Mouse (Mus musculus) liver, postnatal 0 days (tissue): Measurements from ENCODE around the gene Hectd1. TPM values are rescaled to one million over a fixed set of nuclear protein-coding genes. Genes with fewer than 3 reads are reported as not detected.
A peak's percentile ranks its signal among the peaks of the same experiment; 100 is the strongest.

Experiments used
- ATAC-seq: fragments of 200-750 bp; cut with Nextera tagmentation; 2 replicates; pipeline ENCODE4 v1.8.0; 2017; ENCODE audit warnings: mild to moderate bottlenecking, moderate library complexity
- DNase-seq: peaks from one replicate; pipeline ENCODE4 v3.0.0-alpha.2; 2016
- H3K27ac ChIP-seq: fragments of 300-500 bp; sonication (generic); 2 replicates; pipeline ENCODE4 v1.5.1; 2014; ENCODE audit warnings: antibody characterized with exemption, moderate library complexity, mild to moderate bottlenecking, low read depth
- H3K27me3 ChIP-seq: fragments of 300-500 bp; sonication (generic); 2 replicates; pipeline ENCODE4 v1.6.1; 2014; ENCODE audit warnings: low read length, control low read depth, mixed read lengths; ENCODE audit not compliant: insufficient read depth
- H3K36me3 ChIP-seq: fragments of 300-500 bp; sonication (generic); replicated peaks from 2 replicates; pipeline ENCODE4 v1.6.1; 2014; ENCODE audit warnings: mild to moderate bottlenecking, control low read depth, low read length, moderate library complexity, mixed read lengths; ENCODE audit not compliant: insufficient read depth
- H3K4me1 ChIP-seq: fragments of 300-500 bp; sonication (generic); 2 replicates; pipeline ENCODE4 v1.6.1; 2014; ENCODE audit warnings: antibody characterized with exemption, mild to moderate bottlenecking, control low read depth; ENCODE audit not compliant: insufficient read depth
- H3K4me2 ChIP-seq: fragments of 300-500 bp; sonication (generic); 2 replicates; pipeline ENCODE4 v1.6.1; 2014; ENCODE audit warnings: low read depth, mild to moderate bottlenecking, low read length, moderate library complexity, mixed read lengths
- H3K4me3 ChIP-seq: fragments of 300-500 bp; sonication (generic); 2 replicates; pipeline ENCODE4 v1.5.1; 2014; ENCODE audit warnings: low read depth, low read length
- H3K9ac ChIP-seq: fragments of 300-500 bp; sonication (generic); replicated peaks from 2 replicates; pipeline ENCODE4 v1.6.1; 2014; ENCODE audit warnings: mild to moderate bottlenecking, moderate library complexity
- H3K9me3 ChIP-seq: fragments of 300-500 bp; sonication (generic); 2 replicates; pipeline ENCODE4 v1.6.1; 2016; ENCODE audit warnings: mild to moderate bottlenecking, control low read depth, low read length, mixed read lengths
- CTCF ChIP-seq: sonication (generic); IDR thresholded peaks from 2 replicates; pipeline ENCODE4 v1.5.1; 2016; ENCODE audit warnings: antibody characterized with exemption, low read depth
- EP300 ChIP-seq: IDR thresholded peaks from 2 replicates; pipeline ENCODE4 v1.6.1; 2016; ENCODE audit warnings: antibody characterized with exemption, low read depth, mild to moderate bottlenecking
- WGBS: fragments of 180-500 bp; shearing (Covaris S2); extraction: QIAGEN DNeasy Blood & Tissue Kit; methylation state at CpG from one replicate; pipeline ENCODE4 v1.1.7; 2014; ENCODE audit not compliant: insufficient replicate concordance; 5-methylcytosine and 5-hydroxymethylcytosine counted together
- polyA plus RNA-seq: library from polyadenylated mRNA; unstranded; fragments of >200 nt; fragmentation: Nextera tagmentation; extraction: Ambion mirVana; gene quantifications from 2 replicates; pipeline ENCODE4 v1.2.1, GENCODE M21; 2015

Gene Hectd1
- polyA plus RNA-seq, 1 experiment from 2014 or later, result 20.6 TPM

DNA sequence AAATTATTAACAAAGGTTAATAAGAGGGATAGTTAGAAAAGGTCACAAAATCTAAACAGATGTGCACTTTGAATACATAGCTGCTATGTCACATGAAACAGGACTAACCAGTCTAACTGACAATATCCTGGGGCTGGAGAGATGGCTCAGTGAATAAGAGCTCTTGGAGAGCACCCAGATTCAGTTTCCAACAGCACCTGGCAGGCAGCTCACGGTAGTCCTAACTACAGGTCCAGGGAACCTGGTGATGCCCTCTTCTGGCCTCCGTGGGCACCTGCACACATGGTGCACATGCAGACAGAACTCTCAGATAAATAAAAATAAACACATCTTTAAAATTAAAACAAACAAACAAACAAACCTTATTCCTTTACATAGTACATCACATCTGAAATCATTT is 4.0 kb downstream of the Hectd1 start:
- DNase-seq (no peak), ATAC-seq (no peak)
- no peaks in the 10 kb centered on the region for H3K9me3 ChIP-seq
- no peak overlapping the region for H3K9ac ChIP-seq
- no peaks in the 10 kb centered on the region for H3K27me3 ChIP-seq
- H3K4me3 ChIP-seq, result no peak overlapping the region
- H3K4me2 ChIP-seq, result no peak overlapping the region
- TF ChIP-seq EP300 (no peak), CTCF (peak; percentile 58)
- peaks cover 24% of the 10 kb centered on the region for H3K36me3 ChIP-seq
- H3K27ac ChIP-seq, result no peak overlapping the region
- WGBS, result 73% methylated on average over 2 of the region's 2 CpGs
- peaks cover 24% of the 10 kb centered on the region for H3K4me1 ChIP-seq

DNA sequence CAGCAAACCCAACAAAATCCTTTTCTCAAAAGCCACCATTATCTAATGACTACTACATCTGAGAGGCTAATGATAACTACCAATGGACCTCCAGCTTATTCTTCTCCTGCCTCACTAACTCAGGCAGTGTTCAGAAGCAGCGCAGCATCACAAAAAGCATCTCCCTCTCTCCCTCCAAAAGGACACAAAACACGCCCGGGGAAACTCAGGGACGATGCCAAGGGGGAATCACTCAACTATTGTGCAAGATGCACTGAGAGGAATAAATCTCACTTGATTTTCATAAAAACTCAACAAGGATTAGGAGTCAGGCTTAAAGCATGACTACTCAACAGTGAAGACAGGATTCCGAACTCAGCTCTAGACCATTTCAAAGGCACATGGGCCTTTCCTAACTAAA is 6.0 kb downstream of the Hectd1 start:
- ATAC-seq (no peak), DNase-seq (no peak)
- no peak overlapping the region for H3K4me3 ChIP-seq
- no peak overlapping the region for H3K27ac ChIP-seq
- no peak overlapping the region for H3K9ac ChIP-seq
- WGBS, result 90% methylated on average over 5 of the region's 5 CpGs
- no peaks in the 10 kb centered on the region for H3K27me3 ChIP-seq
- no peak overlapping the region for H3K4me2 ChIP-seq
- no peak for TF ChIP-seq CTCF
- no peak for TF ChIP-seq EP300
- peaks cover 24% of the 10 kb centered on the region for H3K36me3 ChIP-seq
- no peaks in the 10 kb centered on the region for H3K9me3 ChIP-seq
- H3K4me1 ChIP-seq, result peaks cover 34% of the 10 kb centered on the region

DNA sequence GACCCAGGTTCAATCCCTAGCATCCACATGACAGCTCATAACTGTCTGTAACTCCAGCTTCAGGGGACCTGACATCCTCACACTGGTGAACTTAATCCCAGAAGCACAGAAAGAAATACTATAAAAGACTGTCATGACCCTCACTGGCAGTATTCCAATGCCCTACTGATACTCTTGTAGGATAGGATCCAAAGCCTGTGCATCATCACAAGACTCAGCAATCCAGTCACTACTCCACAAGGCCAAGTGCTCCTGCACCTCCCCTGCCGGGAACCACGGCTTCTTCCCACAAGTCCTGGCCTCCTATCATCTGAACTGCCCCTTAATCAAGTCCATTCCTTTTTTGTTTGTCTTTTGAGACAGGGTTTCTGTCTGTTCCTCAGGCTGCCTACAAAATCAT is 6.5 kb downstream of the Hectd1 start:
- no peak overlapping the region for H3K9ac ChIP-seq
- peaks cover 29% of the 10 kb centered on the region for H3K36me3 ChIP-seq
- peaks cover 38% of the 10 kb centered on the region for H3K4me1 ChIP-seq

DNA sequence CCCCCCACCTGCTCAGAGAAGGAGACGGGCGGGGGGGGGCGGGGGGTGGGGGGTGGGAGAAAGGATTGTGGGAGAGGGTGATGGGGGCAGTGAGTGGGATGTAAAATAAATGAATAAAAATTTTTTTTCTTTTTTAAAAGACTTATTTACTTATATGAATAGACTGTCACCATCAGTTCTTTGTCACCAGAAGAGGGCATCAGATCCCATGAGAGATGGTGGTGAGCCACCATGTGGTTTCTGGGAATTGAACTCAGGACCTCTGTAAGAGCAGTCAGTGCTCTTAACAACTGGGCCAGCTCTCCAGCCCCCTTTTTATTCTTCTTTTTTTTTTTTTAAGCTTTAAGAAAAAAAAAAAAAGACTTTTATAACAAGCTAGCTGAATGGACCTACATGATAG is 7.1 kb downstream of the Hectd1 start:
- no peak overlapping the region for H3K9ac ChIP-seq
- H3K4me3 ChIP-seq, result no peak overlapping the region
- H3K27ac ChIP-seq, result peak overlapping the region; percentile 55; the same call in 1 of the 2 replicates
- DNase-seq, result no peak
- peaks cover 44% of the 10 kb centered on the region for H3K4me1 ChIP-seq
- WGBS, result 51% methylated on average over 3 of the region's 3 CpGs
- H3K27me3 ChIP-seq, result no peaks in the 10 kb centered on the region
- no peaks in the 10 kb centered on the region for H3K9me3 ChIP-seq
- H3K36me3 ChIP-seq, result peaks cover 33% of the 10 kb centered on the region
- H3K4me2 ChIP-seq, result no peak overlapping the region
- TF ChIP-seq EP300 (no peak), CTCF (peak; percentile 41)
- ATAC-seq, result no peak

More for the DNA sequence above, 6.5 kb downstream of the Hectd1 start:
- no peak for DNase-seq
- H3K9me3 ChIP-seq, result no peaks in the 10 kb centered on the region
- H3K27ac ChIP-seq, result no peak overlapping the region
- H3K4me2 ChIP-seq, result no peak overlapping the region
- no peak for ATAC-seq
- no peaks in the 10 kb centered on the region for H3K27me3 ChIP-seq
- H3K4me3 ChIP-seq, result no peak overlapping the region
- 80% methylated on average over 2 of the region's 2 CpGs for WGBS
- TF ChIP-seq CTCF (no peak), EP300 (no peak)

DNA sequence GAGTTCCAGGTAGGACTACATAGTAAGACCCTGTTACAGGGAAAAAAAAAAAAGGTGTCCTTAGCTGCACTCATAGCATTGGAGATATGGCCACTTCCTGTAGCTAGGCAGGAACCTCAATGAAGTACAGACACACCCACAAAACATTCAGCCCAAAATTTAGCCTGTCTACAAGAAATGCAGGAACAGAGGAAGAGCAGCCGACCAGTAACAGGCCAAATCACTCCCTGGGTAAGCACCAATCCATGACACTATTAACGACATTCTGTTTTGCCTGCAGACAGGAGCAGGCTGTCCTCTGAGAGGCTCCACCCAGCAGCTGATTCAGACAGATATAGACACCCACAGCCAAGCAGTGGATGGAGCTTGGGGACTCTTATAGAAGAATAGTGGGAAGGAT is 8.1 kb downstream of the Hectd1 start:
- no peaks in the 10 kb centered on the region for H3K27me3 ChIP-seq
- no peak overlapping the region for H3K9ac ChIP-seq
- peak; percentile 48 for DNase-seq
- 35% methylated on average over 2 of the region's 2 CpGs for WGBS
- H3K9me3 ChIP-seq, result no peaks in the 10 kb centered on the region
- TF ChIP-seq EP300, result peak; percentile 55; the same call in 1 of the 2 replicates
- no peak for TF ChIP-seq CTCF
- H3K4me3 ChIP-seq, result no peak overlapping the region
- peak; percentile 79 for ATAC-seq
- H3K4me1 ChIP-seq, result peaks cover 40% of the 10 kb centered on the region
- peak overlapping the region; percentile 13; the same call in 1 of the 2 replicates for H3K4me2 ChIP-seq
- peaks cover 28% of the 10 kb centered on the region for H3K36me3 ChIP-seq
- H3K27ac ChIP-seq, result 0 out of 2 replicates have a peak overlapping the region, but pooled peaks have one; percentile 29

DNA sequence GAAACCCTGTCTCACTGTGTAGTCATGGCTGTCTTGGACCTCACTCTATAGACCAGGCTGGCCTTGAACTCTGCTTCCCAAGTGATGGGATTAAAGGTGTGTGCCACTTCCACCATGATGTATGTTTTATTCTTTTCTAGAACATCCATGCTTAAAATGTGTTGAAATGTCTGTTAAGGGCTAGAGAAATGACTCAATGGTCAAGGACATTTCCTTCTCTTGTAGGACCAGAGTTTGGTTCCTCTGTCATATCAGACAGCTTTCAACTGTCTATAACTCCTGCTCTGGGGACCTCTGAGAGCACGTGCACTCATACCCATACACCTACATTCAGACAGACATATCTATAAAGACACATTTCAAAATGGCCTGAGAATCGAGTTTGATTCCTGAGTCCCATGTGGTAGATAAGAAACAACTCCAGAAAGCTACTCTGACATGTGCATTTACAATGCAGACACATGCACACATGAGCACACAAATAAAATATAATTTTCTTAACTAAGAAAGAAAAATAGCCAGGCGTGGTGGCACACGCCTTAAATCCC is 9.3 kb downstream of the Hectd1 start:
- Histone ChIP-seq H3K4me2 (0 out of 2 replicates have a peak overlapping the region, but pooled peaks have one; percentile 22), H3K4me3 (no peak overlapping the region), H3K36me3 (peaks cover 26% of the 10 kb centered on the region), H3K9ac (no peak overlapping the region), H3K9me3 (no peaks in the 10 kb centered on the region), H3K4me1 (peaks cover 42% of the 10 kb centered on the region), H3K27me3 (no peaks in the 10 kb centered on the region), H3K27ac (peak overlapping the region; percentile 7; the same call in 1 of the 2 replicates)
- ATAC-seq (0 out of 2 replicates have a peak, but pooled peaks have one; percentile 7), DNase-seq (no peak)
- TF ChIP-seq CTCF, result no peak
- peak; percentile 17; the same call in 1 of the 2 replicates for TF ChIP-seq EP300
- 65% methylated on average over 4 of the region's 4 CpGs for WGBS
